In genomic region chr16:45561747-45562146, GRCm38 (mm10) we compare ENCODE assay signal across 37 mouse cellular contexts. TPM values are rescaled to one million over a fixed set of nuclear protein-coding genes. Genes with fewer than 3 reads are reported as not detected.
"Had no signal": no experiment of that assay in that cellular context is flagged by ENCODE, and none has a peak within 500 bp of the region (broad histone marks: within the 10 kb centered on the region; RNA-seq: fewer than 3 reads in every experiment).

No protein-coding gene starts in this region.

- H3K27ac ChIP-seq: gastrocnemius, adult 2 months; heart, adult 2 months; heart, embryonic 13.5 days; heart, embryonic 15.5 days; hindbrain, embryonic 13.5 days; hindbrain, embryonic 15.5 days; intestine, embryonic 15.5 days; layer of hippocampus, adult 2 months; left cerebral cortex, adult 2 months; limb, embryonic 13.5 days; limb, embryonic 15.5 days; liver, embryonic 12.5 days had no signal

- H3K27me3 ChIP-seq: heart, embryonic 13.5 days; heart, embryonic 15.5 days; hindbrain, embryonic 13.5 days; hindbrain, embryonic 15.5 days; intestine, embryonic 15.5 days; limb, embryonic 13.5 days; limb, embryonic 15.5 days; liver, embryonic 12.5 days had no signal

- H3K4me3 ChIP-seq: gastrocnemius, adult 2 months; heart, adult 2 months; heart, embryonic 13.5 days; heart, embryonic 15.5 days; hindbrain, embryonic 13.5 days; hindbrain, embryonic 15.5 days; intestine, embryonic 15.5 days; layer of hippocampus, adult 2 months; left cerebral cortex, adult 2 months; limb, embryonic 13.5 days; limb, embryonic 15.5 days; liver, embryonic 12.5 days had no signal

- DNase-seq: gastrocnemius, adult 2 months; gastrocnemius, postnatal 10 days; gastrocnemius, postnatal 25 days; heart, adult 11 months; heart, adult 2 months; heart, postnatal 14 days; heart, postnatal 36 days; kidney, adult 18-20 months; kidney, adult 8-10 months; kidney, postnatal 10 days; kidney, postnatal 25 days; kidney, postnatal 4 days; left cerebral cortex, postnatal 4 days had no signal

- H3K9me3 ChIP-seq: heart, embryonic 13.5 days; heart, embryonic 15.5 days; hindbrain, embryonic 13.5 days; hindbrain, embryonic 15.5 days; intestine, embryonic 15.5 days; limb, embryonic 13.5 days; limb, embryonic 15.5 days; liver, embryonic 12.5 days had no signal

- H3K36me3 ChIP-seq: heart, embryonic 13.5 days; heart, embryonic 15.5 days; hindbrain, embryonic 13.5 days; hindbrain, embryonic 15.5 days; intestine, embryonic 15.5 days; limb, embryonic 13.5 days; limb, embryonic 15.5 days; liver, embryonic 12.5 days had no signal

- H3K4me2 ChIP-seq: heart, embryonic 11.5 days; heart, embryonic 13.5 days; heart, embryonic 15.5 days; hindbrain, embryonic 13.5 days; hindbrain, embryonic 15.5 days; intestine, embryonic 15.5 days; limb, embryonic 13.5 days; limb, embryonic 15.5 days; liver, embryonic 12.5 days had no signal

- ATAC-seq: inflammation-experienced regulatory T-cells, adult 6 months; intestine, embryonic 15.5 days; intestine, postnatal 0 days; liver, embryonic 12.5 days had no signal

- H3K9ac ChIP-seq: heart, embryonic 13.5 days; heart, embryonic 15.5 days; hindbrain, embryonic 13.5 days; hindbrain, embryonic 15.5 days; intestine, embryonic 15.5 days; limb, embryonic 13.5 days; limb, embryonic 15.5 days; liver, embryonic 12.5 days had no signal

- H3K4me1 ChIP-seq: heart, embryonic 13.5 days; heart, embryonic 15.5 days; hindbrain, embryonic 13.5 days; hindbrain, embryonic 15.5 days; intestine, embryonic 15.5 days; limb, embryonic 13.5 days; limb, embryonic 15.5 days; liver, embryonic 12.5 days had no signal

RNA-seq across cellular contexts. Expression of gene Slc9c1, which starts 26.6 kb away (rescaled TPM):
- total RNA-seq: gastrocnemius, adult 2 months; gastrocnemius, postnatal 10 days; gastrocnemius, postnatal 25 days; gastrocnemius, postnatal 4 days; heart, adult 2 months; heart, postnatal 14 days; heart, postnatal 36 days; layer of hippocampus, adult 2 months; layer of hippocampus, postnatal 10 days; layer of hippocampus, postnatal 25 days; left cerebral cortex, adult 2 months; left cerebral cortex, postnatal 14 days; left cerebral cortex, postnatal 4 days; liver, adult 2 months had no signal
- polyA plus RNA-seq: frontal cortex, adult 2 months; heart, adult 2 months; heart, embryonic 11.5 days; heart, embryonic 13.5 days; heart, embryonic 15.5 days; heart, postnatal 0 days; hindbrain, embryonic 11.5 days; hindbrain, embryonic 13.5 days; hindbrain, embryonic 15.5 days; inflammation-experienced regulatory T-cells, adult 6 months; intestine, postnatal 0 days; kidney, embryonic 14.5 days; kidney, embryonic 16.5 days; limb, embryonic 11.5 days; limb, embryonic 13.5 days; limb, embryonic 15.5 days; liver, adult 2 months; liver, embryonic 12.5 days had no signal

RNA-seq across cellular contexts. Expression of gene Gm17783, which starts 29.9 kb away (rescaled TPM):
- total RNA-seq: gastrocnemius, adult 2 months; gastrocnemius, postnatal 10 days; gastrocnemius, postnatal 25 days; gastrocnemius, postnatal 4 days; heart, adult 2 months; heart, postnatal 14 days; heart, postnatal 36 days; layer of hippocampus, adult 2 months; layer of hippocampus, postnatal 10 days; layer of hippocampus, postnatal 25 days; left cerebral cortex, adult 2 months; left cerebral cortex, postnatal 4 days; liver, adult 2 months had no signal
- polyA plus RNA-seq: frontal cortex, adult 2 months; heart, adult 2 months; heart, embryonic 11.5 days; heart, embryonic 13.5 days; heart, embryonic 15.5 days; heart, postnatal 0 days; hindbrain, embryonic 11.5 days; hindbrain, embryonic 13.5 days; hindbrain, embryonic 15.5 days; inflammation-experienced regulatory T-cells, adult 6 months; limb, embryonic 11.5 days; limb, embryonic 13.5 days; limb, embryonic 15.5 days; liver, adult 2 months; liver, embryonic 12.5 days had no signal

RNA-seq across cellular contexts. Expression of gene Gcsam, which starts 48.4 kb away (rescaled TPM):
- total RNA-seq: gastrocnemius, adult 2 months; layer of hippocampus, adult 2 months; layer of hippocampus, postnatal 10 days; layer of hippocampus, postnatal 25 days; left cerebral cortex, adult 2 months; left cerebral cortex, postnatal 14 days; left cerebral cortex, postnatal 4 days had no signal
- polyA plus RNA-seq: frontal cortex, adult 2 months; heart, embryonic 13.5 days; hindbrain, embryonic 13.5 days; hindbrain, embryonic 15.5 days had no signal
